Mouse (Mus musculus): ENCODE data around the gene Gm38655. TPM values are rescaled to one million over a fixed set of nuclear protein-coding genes. Genes with fewer than 3 reads are reported as not detected.
"Not testable (repeated sequence)": the region's sequence is repeated elsewhere in the genome, so short reads cannot be mapped to it uniquely, and the experiment has no call there.

The Gm38655 gene
- polyA plus RNA-seq, 1 experiment from 2014 or later, result not detected

GRCm38 (mm10) chr17:25164770-25165169 is 10.5 kb downstream of the Gm38655 start:
- no peak overlapping the region for H3K4me3 ChIP-seq
- no peak overlapping the region for H3K4me2 ChIP-seq (replicated peaks)
- ATAC-seq (replicated peaks), result no peak
- no peaks in the 10 kb centered on the region for H3K27me3 ChIP-seq
- no peaks in the 10 kb centered on the region for H3K4me1 ChIP-seq
- no peak overlapping the region for H3K27ac ChIP-seq (replicated peaks)
- peaks cover 17% of the 10 kb centered on the region for H3K36me3 ChIP-seq
- H3K9ac ChIP-seq (replicated peaks), result no peak overlapping the region
- H3K9me3 ChIP-seq, result no peaks in the 10 kb centered on the region
- WGBS, result 87% methylated on average over 3 of the region's 3 CpGs

DNA sequence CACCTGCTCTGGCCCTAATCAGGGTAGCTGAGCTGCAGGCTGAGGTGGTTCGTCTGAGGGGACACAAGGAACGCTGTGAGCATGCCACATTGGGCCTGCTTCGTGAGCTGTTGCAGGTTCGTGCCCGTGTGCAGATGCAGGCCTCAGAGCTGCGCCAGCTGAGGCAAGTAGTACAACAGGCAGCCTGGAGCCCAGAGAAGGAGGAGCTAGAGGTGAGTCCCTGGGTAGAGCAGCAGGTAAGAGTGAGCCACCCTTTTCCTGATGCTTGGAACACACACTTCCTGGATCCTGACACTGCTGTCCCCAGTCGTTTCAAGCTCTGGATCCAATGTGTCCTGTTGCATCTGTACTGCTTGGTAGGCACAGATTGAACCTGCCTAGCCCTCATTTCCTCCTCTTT is 11.9 kb downstream of the Gm38655 start:
- H3K9me3 ChIP-seq, result no peaks in the 10 kb centered on the region
- H3K4me1 ChIP-seq, result no peaks in the 10 kb centered on the region
- no peak overlapping the region for H3K4me3 ChIP-seq
- ATAC-seq (replicated peaks), result no peak
- no peaks in the 10 kb centered on the region for H3K27me3 ChIP-seq
- H3K4me2 ChIP-seq (replicated peaks), result no peak overlapping the region
- no peak overlapping the region for H3K27ac ChIP-seq (replicated peaks)
- H3K36me3 ChIP-seq, result peaks cover 24% of the 10 kb centered on the region
- 75% methylated on average over 7 of the region's 7 CpGs for WGBS
- H3K9ac ChIP-seq (replicated peaks), result no peak overlapping the region

GRCm38 (mm10) chr17:25162161-25162560 is 13.1 kb downstream of the Gm38655 start, which contains the start of gene Ccdc154:
Gene Ccdc154, plus strand, starts transcription at chr17:25162461.
- H3K9me3 ChIP-seq, result no peaks in the 10 kb centered on the region

GRCm38 (mm10) chr17:25139960-25140359 is 35.3 kb downstream of the Gm38655 start:
- Histone ChIP-seq H3K4me2 (replicated peaks) (no peak overlapping the region), H3K27me3 (no peaks in the 10 kb centered on the region), H3K4me1 (peaks cover 5% of the 10 kb centered on the region; the same call in 1 of the 2 replicates), H3K36me3 (no peaks in the 10 kb centered on the region), H3K9me3 (no peaks in the 10 kb centered on the region), H3K27ac (replicated peaks) (no peak overlapping the region), H3K4me3 (no peak overlapping the region), H3K9ac (replicated peaks) (no peak overlapping the region)
- no peak for ATAC-seq (replicated peaks)
- 71% methylated on average over 4 of the region's 4 CpGs for WGBS

More at GRCm38 (mm10) chr17:25162161-25162560, 13.1 kb downstream of the Gm38655 start, which contains the start of gene Ccdc154:
- Histone ChIP-seq H3K4me2 (replicated peaks) (no peak within 1 kb of the TSS), H3K27me3 (no peaks in the 10 kb centered on the region), H3K9ac (replicated peaks) (no peak within 1 kb of the TSS), H3K27ac (replicated peaks) (no peak within 1 kb of the TSS), H3K4me1 (no peaks in the 10 kb centered on the region), H3K4me3 (no peak within 1 kb of the TSS), H3K36me3 (peaks cover 34% of the 10 kb centered on the region)
- no peak for ATAC-seq (replicated peaks)
- WGBS, result 96% methylated on average over 1 of the region's 1 CpGs

GRCm38 (mm10) chr17:25138803-25139202 is 36.5 kb downstream of the Gm38655 start:
- Histone ChIP-seq H3K9ac (replicated peaks) (no peak overlapping the region), H3K36me3 (no peaks in the 10 kb centered on the region), H3K9me3 (no peaks in the 10 kb centered on the region), H3K27me3 (no peaks in the 10 kb centered on the region), H3K4me1 (peaks cover 15% of the 10 kb centered on the region), H3K27ac (replicated peaks) (no peak overlapping the region), H3K4me2 (replicated peaks) (no peak overlapping the region), H3K4me3 (no peak overlapping the region)
- no peak for ATAC-seq (replicated peaks)
- WGBS, result 94% methylated on average over 1 of the region's 1 CpGs

DNA sequence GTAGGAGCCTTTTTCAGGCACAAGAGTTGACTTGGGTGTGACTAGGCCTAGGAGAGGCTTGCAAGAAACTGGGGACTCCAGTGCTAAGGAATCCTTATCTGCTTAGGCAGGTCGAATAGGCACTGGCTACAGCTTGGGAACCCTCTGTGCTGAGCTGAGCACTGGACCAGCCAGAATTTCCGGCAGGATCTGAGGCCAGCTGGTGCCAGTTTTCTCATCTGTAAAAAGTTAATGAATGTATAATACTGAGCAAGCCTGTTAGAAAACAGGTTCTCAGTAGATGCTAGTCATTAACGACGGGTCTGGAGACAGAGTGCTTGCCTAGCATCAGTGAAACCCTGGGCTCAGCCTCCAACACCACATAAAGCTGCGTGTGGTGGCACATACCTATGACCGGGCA is 39.6 kb downstream of the Gm38655 start:
- Histone ChIP-seq H3K4me1 (peaks cover 16% of the 10 kb centered on the region), H3K9me3 (no peaks in the 10 kb centered on the region), H3K27ac (replicated peaks) (no peak overlapping the region), H3K9ac (replicated peaks) (no peak overlapping the region), H3K4me2 (replicated peaks) (no peak overlapping the region), H3K4me3 (no peak overlapping the region), H3K27me3 (no peaks in the 10 kb centered on the region), H3K36me3 (no peaks in the 10 kb centered on the region)
- no peak for ATAC-seq (replicated peaks)
- WGBS, result 88% methylated on average over 6 of the region's 6 CpGs

GRCm38 (mm10) chr17:25133275-25133698 is 42.0 kb downstream of the Gm38655 start, which contains the start of gene Clcn7:
Gene Clcn7, plus strand, starts transcription at chr17:25133391.
- ATAC-seq (replicated peaks), result peak; percentile 95
- 0% methylated on average over 40 of the region's 40 CpGs for WGBS
- Histone ChIP-seq H3K27ac (replicated peaks) (no peak within 1 kb of the TSS), H3K4me2 (replicated peaks) (peak within 1 kb of the TSS; percentile 50), H3K36me3 (no peaks in the 10 kb centered on the region), H3K4me1 (peaks cover 16% of the 10 kb centered on the region), H3K9me3 (no peaks in the 10 kb centered on the region), H3K9ac (replicated peaks) (peak within 1 kb of the TSS; percentile 75), H3K4me3 (peak within 1 kb of the TSS; percentile 76), H3K27me3 (no peaks in the 10 kb centered on the region)

GRCm38 (mm10) chr17:25130060-25130459 is 45.2 kb downstream of the Gm38655 start:
- H3K9me3 ChIP-seq, result no peaks in the 10 kb centered on the region
- H3K4me1 ChIP-seq, result peaks cover 11% of the 10 kb centered on the region
- no peak overlapping the region for H3K9ac ChIP-seq (replicated peaks)
- no peaks in the 10 kb centered on the region for H3K27me3 ChIP-seq
- no peaks in the 10 kb centered on the region for H3K36me3 ChIP-seq
- no peak for ATAC-seq (replicated peaks)
- no peak overlapping the region for H3K4me2 ChIP-seq (replicated peaks)
- no peak overlapping the region for H3K4me3 ChIP-seq
- no peak overlapping the region for H3K27ac ChIP-seq (replicated peaks)
- WGBS, result 92% methylated on average over 1 of the region's 1 CpGs

- Histone ChIP-seq H3K4me2 (replicated peaks) (no peak overlapping the region), H3K36me3 (no peaks in the 10 kb centered on the region), H3K4me3 (no peak overlapping the region), H3K27ac (replicated peaks) (no peak overlapping the region), H3K9me3 (no peaks in the 10 kb centered on the region), H3K9ac (replicated peaks) (no peak overlapping the region), H3K27me3 (no peaks in the 10 kb centered on the region), H3K4me1 (no peaks in the 10 kb centered on the region)
- no peak for ATAC-seq (replicated peaks)
- WGBS, result 72% methylated on average over 9 of the region's 9 CpGs
Measured at GRCm38 (mm10) chr17:25127681-25128080, 47.6 kb downstream of the Gm38655 start.

DNA sequence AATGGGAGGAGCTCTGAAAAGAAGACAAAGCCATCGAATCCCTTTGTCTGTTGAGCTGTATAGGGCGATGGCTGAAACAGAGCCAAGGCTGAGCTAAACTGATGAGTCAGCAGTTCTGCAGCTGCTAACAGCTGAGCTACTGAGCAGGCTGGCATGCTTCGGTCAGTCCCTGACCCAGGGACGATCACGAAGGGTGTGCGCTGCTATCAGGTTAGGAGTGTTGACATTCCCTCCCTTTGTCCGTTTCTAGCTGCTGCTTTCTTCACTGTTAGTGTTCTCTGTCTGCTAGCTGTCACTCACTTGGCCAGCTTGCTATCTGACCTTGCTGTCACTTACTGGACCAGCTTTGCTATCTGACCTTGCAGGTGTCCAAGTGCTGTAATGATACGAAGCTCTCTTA is 48.2 kb downstream of the Gm38655 start:
- Histone ChIP-seq H3K4me3 (no peak overlapping the region), H3K27me3 (no peaks in the 10 kb centered on the region), H3K4me2 (replicated peaks) (no peak overlapping the region), H3K4me1 (no peaks in the 10 kb centered on the region), H3K27ac (replicated peaks) (no peak overlapping the region), H3K9ac (replicated peaks) (no peak overlapping the region), H3K36me3 (no peaks in the 10 kb centered on the region), H3K9me3 (no peaks in the 10 kb centered on the region)
- ATAC-seq (replicated peaks), result no peak
- WGBS, result 60% methylated on average over 8 of the region's 8 CpGs

DNA sequence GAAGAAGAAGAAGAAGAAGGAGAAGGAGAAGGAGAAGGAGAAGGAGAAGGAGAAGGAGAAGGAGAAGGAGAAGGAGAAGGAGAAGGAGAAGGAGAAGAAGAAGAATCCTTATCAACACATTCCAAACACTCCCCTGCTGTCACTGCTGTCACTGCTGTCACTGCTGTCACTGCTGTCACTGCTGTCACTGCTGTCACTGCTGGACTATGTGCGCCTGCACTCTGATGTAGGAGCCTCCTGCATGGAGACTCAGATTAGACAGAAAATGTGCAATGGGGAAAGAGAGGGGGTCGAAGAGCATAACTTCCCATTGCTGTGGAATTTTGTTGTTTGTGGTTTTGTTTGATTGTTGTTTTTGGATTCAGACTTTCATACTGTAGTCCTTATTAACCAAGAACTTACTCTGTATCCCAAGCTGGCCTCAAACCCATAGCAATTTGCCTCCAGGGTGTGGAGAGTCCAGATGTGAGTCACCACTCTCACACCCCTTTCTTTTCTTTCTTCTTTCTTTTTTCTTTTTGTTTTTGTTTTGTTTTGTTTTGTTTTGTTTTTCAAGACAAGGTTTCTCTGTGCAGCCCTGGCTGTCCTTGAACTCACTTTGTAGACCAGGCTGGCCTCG is 49.7 kb downstream of the Gm38655 start:
- WGBS, result 62% methylated on average over 3 of the region's 3 CpGs
- H3K36me3 ChIP-seq, result not testable (repeated sequence)

DNA sequence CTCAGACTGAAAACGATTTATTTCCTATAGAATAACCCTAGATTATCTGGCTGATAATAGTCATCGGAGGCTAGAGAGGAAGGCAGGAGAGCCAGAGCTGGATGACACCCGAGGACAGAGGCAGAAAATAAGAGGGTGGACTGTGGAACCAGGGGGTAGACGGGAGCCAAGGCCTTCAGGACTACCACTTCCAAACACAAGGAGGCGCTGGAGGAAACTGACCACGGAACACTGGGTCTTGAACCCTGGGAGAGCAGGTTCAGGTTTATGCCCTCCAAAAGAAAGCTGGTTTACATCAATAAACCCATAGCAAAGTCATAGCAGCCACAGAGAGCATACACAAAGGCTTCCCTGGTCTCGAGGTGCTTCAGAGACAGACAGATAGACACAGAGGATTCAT is 51.3 kb downstream of the Gm38655 start:
- Histone ChIP-seq H3K4me3 (no peak overlapping the region), H3K9ac (replicated peaks) (no peak overlapping the region), H3K36me3 (no peaks in the 10 kb centered on the region), H3K27ac (replicated peaks) (no peak overlapping the region), H3K27me3 (no peaks in the 10 kb centered on the region), H3K9me3 (no peaks in the 10 kb centered on the region), H3K4me2 (replicated peaks) (no peak overlapping the region), H3K4me1 (no peaks in the 10 kb centered on the region)
- 30% methylated on average over 7 of the region's 7 CpGs for WGBS
- ATAC-seq (replicated peaks), result no peak

More for the DNA sequence above, 49.7 kb downstream of the Gm38655 start:
- H3K9ac ChIP-seq (replicated peaks); H3K9me3 ChIP-seq; H3K27ac ChIP-seq (replicated peaks); H3K4me2 ChIP-seq (replicated peaks); ATAC-seq (replicated peaks); H3K4me3 ChIP-seq; H3K27me3 ChIP-seq; H3K4me1 ChIP-seq: not testable (repeated sequence)

Data from forebrain, embryonic 15.5 days (tissue).